Mouse (Mus musculus): Measurements from ENCODE around the gene Slc25a26. TPM values are rescaled to one million over a fixed set of nuclear protein-coding genes. Genes with fewer than 3 reads are reported as not detected.

Gene Slc25a26
- polyA plus RNA-seq, 1 experiment, result 11.3 TPM

DNA sequence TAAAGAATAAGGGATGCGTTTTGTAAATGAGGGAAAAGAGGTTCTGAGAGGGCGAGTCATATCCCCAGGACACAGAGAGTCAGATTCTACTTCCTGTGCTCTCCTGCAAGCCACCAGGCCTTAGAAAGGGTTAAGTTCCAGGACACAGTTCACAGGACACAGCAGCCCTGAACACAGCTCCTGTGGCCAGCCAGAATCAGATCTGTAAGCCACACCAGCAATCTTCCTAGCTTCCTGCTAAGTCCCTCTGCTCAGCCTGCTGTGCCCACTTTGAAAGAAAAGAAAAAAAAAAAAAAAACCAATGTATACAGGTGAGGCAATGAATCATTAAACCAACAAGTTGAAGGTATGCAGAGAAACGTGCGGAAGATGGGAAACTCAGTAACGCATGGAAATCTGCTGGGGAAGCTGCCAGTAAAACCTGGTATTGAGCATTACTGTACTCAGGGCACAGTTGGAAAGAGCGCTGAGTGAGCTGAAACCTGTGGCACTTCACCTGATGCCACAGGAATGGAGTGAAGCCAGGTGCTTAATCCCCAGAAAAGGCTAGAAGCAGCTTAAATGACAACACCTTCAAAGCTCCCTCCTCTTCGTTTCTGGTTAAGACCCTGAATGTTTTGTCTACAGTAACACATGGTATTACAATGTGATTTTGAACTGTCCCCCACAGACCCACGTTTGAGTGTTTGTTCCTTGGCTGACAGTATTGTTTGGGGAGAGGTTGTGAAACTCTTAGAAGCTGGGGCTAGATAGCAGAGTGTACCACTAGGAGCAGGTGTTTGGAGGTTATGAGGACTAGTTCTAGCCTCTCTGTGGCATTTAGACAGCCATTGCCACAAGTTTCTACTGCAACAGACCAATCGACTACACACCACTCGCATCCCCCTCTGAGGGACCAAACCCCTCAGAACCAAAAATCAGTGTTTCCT lies 153.5 kb downstream of the Slc25a26 start:
- no peaks in the 10 kb centered on the region for H3K4me1 ChIP-seq (ENCODE audit: control insufficient read depth, insufficient read depth, low read length)
- TF ChIP-seq POLR2A (IDR thresholded peaks at IDR 0.05; ENCODE audit: borderline replicate concordance, low read depth, low read length) (no peak), CTCF (IDR thresholded peaks at IDR 0.05; ENCODE audit: low read depth, low read length) (no peak)
- no peak overlapping the region for H3K27ac ChIP-seq (ENCODE audit: insufficient read depth, low read depth, low read length)
- H3K4me3 ChIP-seq (ENCODE audit: insufficient read depth, low read length), result no peak overlapping the region

Other genes starting within 250 kb of the Slc25a26 start
- not detected in 2 replicates for gene Magi1, start 216.4 kb upstream of the Slc25a26 start, polyA plus RNA-seq (2012; ENCODE audit: insufficient read depth, insufficient read length, missing spikeins)
- gene Lrig1, start 199.8 kb downstream of the Slc25a26 start, polyA plus RNA-seq (2012; ENCODE audit: insufficient read depth, insufficient read length, missing spikeins), result 0.32 and 0.44 TPM in 2 replicates